Mouse (Mus musculus): ENCODE data around the gene Kcnk2. TPM values are rescaled to one million over a fixed set of nuclear protein-coding genes. Genes with fewer than 3 reads are reported as not detected.

Kcnk2 gene
- polyA plus RNA-seq, 2 experiments = 11.1 to 12.0 TPM

DNA sequence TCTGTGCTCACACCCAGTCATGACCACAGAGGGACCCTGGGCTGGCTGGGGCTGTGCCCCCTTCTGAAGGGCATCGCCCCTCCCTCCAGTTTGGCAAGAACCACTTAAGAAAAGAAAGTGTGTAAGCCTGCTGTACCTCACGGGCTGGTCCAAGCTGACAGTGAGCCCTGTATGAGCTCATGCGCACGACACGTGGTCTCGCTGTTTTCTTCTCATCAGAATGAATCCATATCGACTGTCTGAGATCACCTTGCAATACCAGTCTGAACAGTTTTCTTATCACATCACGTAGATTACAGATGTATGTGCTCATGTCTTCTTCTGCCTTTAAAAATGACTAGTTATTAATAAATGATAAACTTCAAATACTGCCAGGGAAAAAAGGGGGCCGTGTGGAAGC is 193.5 kb downstream of the Kcnk2 start:
- Histone ChIP-seq H3K9ac (ENCODE audit: low read depth, low read length, severe bottlenecking) (no peak overlapping the region), H3K4me2 (replicated peaks; ENCODE audit: low read depth, low read length, severe bottlenecking) (no peak overlapping the region), H3K27me3 (ENCODE audit: control insufficient read depth, insufficient read depth, low read length) (no peaks in the 10 kb centered on the region), H3K36me3 (ENCODE audit: control insufficient read depth, insufficient read depth, low read length) (no peaks in the 10 kb centered on the region), H3K27ac (replicated peaks; ENCODE audit: low read depth, low read length) (no peak overlapping the region), H3K4me3 (replicated peaks; ENCODE audit: low read length) (no peak overlapping the region), H3K9me3 (ENCODE audit: control insufficient read depth, low read length) (no peaks in the 10 kb centered on the region), H3K4me1 (ENCODE audit: control insufficient read depth, insufficient read depth, low read length) (no peaks in the 10 kb centered on the region)
- DNase-seq (ENCODE audit: low spot score) = no peak
- WGBS = 87% methylated on average over 9 of the region's 9 CpGs
- TF ChIP-seq POLR2A (IDR thresholded peaks at IDR 0.05; ENCODE audit: borderline replicate concordance, extremely low read depth, insufficient read depth, insufficient read length) = no peak
- ATAC-seq (ENCODE audit: low FRiP score, low read depth) = no peak

DNA sequence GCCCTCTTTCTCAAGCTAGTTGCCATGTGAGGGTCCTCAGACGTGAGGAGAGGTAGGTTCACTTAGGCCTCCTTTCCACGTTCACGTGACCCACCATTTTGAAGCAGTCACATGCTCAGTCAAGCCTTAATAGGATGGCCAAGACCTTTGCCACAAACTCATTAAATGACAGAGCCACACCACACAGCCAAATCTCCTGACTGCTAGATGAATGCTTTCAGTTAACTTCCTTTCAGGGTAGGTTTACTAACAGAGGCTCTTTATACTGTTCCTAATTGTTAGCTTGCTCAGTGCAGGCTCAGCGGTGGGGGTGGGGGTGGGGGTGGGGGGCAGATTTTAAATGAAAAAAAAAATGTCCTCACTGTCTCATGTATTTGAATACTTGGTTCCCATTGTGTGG is 206.3 kb downstream of the Kcnk2 start:
- Histone ChIP-seq H3K4me1 (ENCODE audit: control insufficient read depth, insufficient read depth, low read length) (no peaks in the 10 kb centered on the region), H3K4me2 (replicated peaks; ENCODE audit: low read depth, low read length, severe bottlenecking) (no peak overlapping the region), H3K36me3 (ENCODE audit: control insufficient read depth, insufficient read depth, low read length) (no peaks in the 10 kb centered on the region), H3K9me3 (ENCODE audit: control insufficient read depth, low read length) (no peaks in the 10 kb centered on the region), H3K27me3 (ENCODE audit: control insufficient read depth, insufficient read depth, low read length) (no peaks in the 10 kb centered on the region), H3K9ac (ENCODE audit: low read depth, low read length, severe bottlenecking) (no peak overlapping the region), H3K27ac (replicated peaks; ENCODE audit: low read depth, low read length) (no peak overlapping the region), H3K4me3 (replicated peaks; ENCODE audit: low read length) (no peak overlapping the region)
- no peak for TF ChIP-seq POLR2A (IDR thresholded peaks at IDR 0.05; ENCODE audit: borderline replicate concordance, extremely low read depth, insufficient read depth, insufficient read length)
- 66% methylated on average over 4 of the region's 4 CpGs for WGBS
- ATAC-seq (ENCODE audit: low FRiP score, low read depth) (no peak), DNase-seq (ENCODE audit: low spot score) (no peak)

DNA sequence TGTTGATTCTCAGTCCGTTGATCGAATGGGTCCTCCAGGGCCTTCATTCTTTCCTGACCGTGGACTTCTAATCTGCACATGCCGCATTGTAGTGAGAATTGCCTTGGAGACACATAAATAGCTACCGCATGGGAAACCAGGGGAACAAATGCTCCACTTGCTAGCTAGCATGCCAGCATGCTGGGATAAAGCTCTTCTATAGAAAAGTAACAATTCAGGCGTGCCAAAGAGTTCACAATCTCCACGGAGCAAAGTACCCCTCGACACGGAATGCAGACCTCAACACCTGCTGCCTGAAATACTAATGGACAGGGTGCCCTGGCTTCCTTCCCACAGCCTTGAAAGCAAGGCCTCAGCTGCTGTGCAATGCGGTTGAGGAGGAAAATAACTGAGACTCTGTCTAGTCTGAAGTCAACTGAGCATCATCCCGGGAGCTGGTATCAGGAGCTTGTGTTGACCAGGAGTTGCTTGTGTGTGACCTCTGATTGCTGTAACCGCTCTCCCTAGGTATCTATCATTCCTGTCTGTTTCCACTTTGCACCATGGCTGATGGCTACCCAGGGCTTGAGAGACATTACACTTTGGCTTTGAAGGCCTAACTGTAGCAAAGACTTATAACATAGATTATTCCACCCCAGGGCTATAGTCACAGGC is 214.2 kb downstream of the Kcnk2 start:
- DNase-seq (ENCODE audit: low spot score) (no peak), ATAC-seq (ENCODE audit: low FRiP score, low read depth) (no peak)
- Histone ChIP-seq H3K9me3 (ENCODE audit: control insufficient read depth, low read length) (no peaks in the 10 kb centered on the region), H3K9ac (ENCODE audit: low read depth, low read length, severe bottlenecking) (no peak overlapping the region), H3K4me3 (replicated peaks; ENCODE audit: low read length) (no peak overlapping the region), H3K36me3 (ENCODE audit: control insufficient read depth, insufficient read depth, low read length) (no peaks in the 10 kb centered on the region), H3K27me3 (ENCODE audit: control insufficient read depth, insufficient read depth, low read length) (no peaks in the 10 kb centered on the region), H3K4me1 (ENCODE audit: control insufficient read depth, insufficient read depth, low read length) (no peaks in the 10 kb centered on the region; the same call in 1 of the 2 replicates), H3K27ac (replicated peaks; ENCODE audit: low read depth, low read length) (no peak overlapping the region), H3K4me2 (replicated peaks; ENCODE audit: low read depth, low read length, severe bottlenecking) (no peak overlapping the region)
- TF ChIP-seq POLR2A (IDR thresholded peaks at IDR 0.05; ENCODE audit: borderline replicate concordance, extremely low read depth, insufficient read depth, insufficient read length) = no peak
- 69% methylated on average over 12 of the region's 12 CpGs for WGBS

DNA sequence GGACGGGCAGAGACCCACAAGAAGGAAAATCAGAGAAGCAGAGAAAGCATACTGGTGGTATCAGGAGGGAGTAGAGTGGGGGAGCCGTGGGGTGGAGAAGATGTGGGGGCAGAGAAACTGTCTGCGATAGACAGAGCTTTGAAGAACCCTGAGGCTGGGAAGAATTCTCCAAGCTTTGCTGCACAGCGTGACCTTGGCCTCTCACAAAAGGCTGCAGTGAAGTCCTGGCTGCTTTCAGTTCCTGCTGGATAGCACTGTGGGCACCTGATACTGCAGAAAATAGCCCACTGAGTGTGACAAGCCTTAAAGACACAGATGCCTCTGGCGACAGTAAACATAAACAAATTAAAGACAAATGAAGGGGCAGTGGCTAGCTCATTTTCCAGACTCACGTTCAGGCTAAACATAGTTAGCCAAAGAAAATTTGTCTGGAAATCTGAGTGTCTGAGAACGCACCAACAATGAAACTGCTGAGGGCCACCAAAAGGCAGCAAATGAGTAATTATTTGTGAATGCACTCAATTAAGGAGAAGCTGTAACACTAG is 216.8 kb downstream of the Kcnk2 start:
- DNase-seq (ENCODE audit: low spot score) (no peak), ATAC-seq (ENCODE audit: low FRiP score, low read depth) (no peak)
- Histone ChIP-seq H3K4me2 (replicated peaks; ENCODE audit: low read depth, low read length, severe bottlenecking) (no peak overlapping the region), H3K9ac (ENCODE audit: low read depth, low read length, severe bottlenecking) (no peak overlapping the region), H3K36me3 (ENCODE audit: control insufficient read depth, insufficient read depth, low read length) (no peaks in the 10 kb centered on the region), H3K27me3 (ENCODE audit: control insufficient read depth, insufficient read depth, low read length) (no peaks in the 10 kb centered on the region), H3K9me3 (ENCODE audit: control insufficient read depth, low read length) (no peaks in the 10 kb centered on the region), H3K4me3 (replicated peaks; ENCODE audit: low read length) (no peak overlapping the region), H3K4me1 (ENCODE audit: control insufficient read depth, insufficient read depth, low read length) (no peaks in the 10 kb centered on the region; the same call in 1 of the 2 replicates), H3K27ac (replicated peaks; ENCODE audit: low read depth, low read length) (no peak overlapping the region)
- TF ChIP-seq POLR2A (IDR thresholded peaks at IDR 0.05; ENCODE audit: borderline replicate concordance, extremely low read depth, insufficient read depth, insufficient read length) = no peak
- WGBS = 49% methylated on average over 7 of the region's 7 CpGs

DNA sequence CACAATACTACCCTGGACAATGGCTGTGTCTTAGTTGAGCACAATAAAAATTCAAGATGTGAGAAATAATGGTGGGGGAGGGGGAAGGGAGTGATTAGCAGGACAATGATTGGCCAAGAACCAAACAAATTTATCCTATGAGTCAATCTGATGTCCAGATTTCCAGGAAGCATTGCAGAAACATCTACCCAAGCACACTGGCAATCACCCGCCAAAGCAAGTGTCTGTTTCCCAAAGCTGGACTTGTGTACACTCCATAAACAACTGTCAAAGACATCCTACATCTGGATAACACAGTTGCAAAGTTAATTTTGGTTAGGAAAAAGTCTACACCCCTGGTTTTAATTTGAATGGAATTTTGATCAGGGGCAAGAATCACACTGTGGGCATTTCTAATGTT is 224.3 kb downstream of the Kcnk2 start:
- no peak for ATAC-seq (ENCODE audit: low FRiP score, low read depth)
- no peak overlapping the region for H3K4me2 ChIP-seq (replicated peaks; ENCODE audit: low read depth, low read length, severe bottlenecking)
- no peaks in the 10 kb centered on the region for H3K27me3 ChIP-seq (ENCODE audit: control insufficient read depth, insufficient read depth, low read length)
- peaks cover 12% of the 10 kb centered on the region for H3K4me1 ChIP-seq (ENCODE audit: control insufficient read depth, insufficient read depth, low read length)
- 81% methylated on average over 1 of the region's 1 CpGs for WGBS
- no peak overlapping the region for H3K4me3 ChIP-seq (replicated peaks; ENCODE audit: low read length)
- H3K9ac ChIP-seq (ENCODE audit: low read depth, low read length, severe bottlenecking) = no peak overlapping the region
- H3K27ac ChIP-seq (replicated peaks; ENCODE audit: low read depth, low read length) = no peak overlapping the region
- H3K36me3 ChIP-seq (ENCODE audit: control insufficient read depth, insufficient read depth, low read length) = no peaks in the 10 kb centered on the region
- no peaks in the 10 kb centered on the region for H3K9me3 ChIP-seq (ENCODE audit: control insufficient read depth, low read length)
- DNase-seq (ENCODE audit: low spot score) = no peak
- no peak for TF ChIP-seq POLR2A (IDR thresholded peaks at IDR 0.05; ENCODE audit: borderline replicate concordance, extremely low read depth, insufficient read depth, insufficient read length)

All from limb, embryonic 14.5 days (tissue).